Mouse (Mus musculus) MEL (cell line): ENCODE data around the gene Nccrp1. TPM values are rescaled to one million over a fixed set of nuclear protein-coding genes. Genes with fewer than 3 reads are reported as not detected.

Experiments
- DNase-seq: peaks from one replicate; pipeline ENCODE4 v3.0.0; 2011; ENCODE audit warnings: low read depth, low spot score
- H3K27ac ChIP-seq: 2 replicates; pipeline ENCODE4 v1.5.1; 2012; ENCODE audit warnings: low read depth, mild to moderate bottlenecking, control low read depth, low read length, moderate library complexity; ENCODE audit not compliant: control insufficient read depth
- H3K27me3 ChIP-seq, 2 experiments: fragments of 150-350 bp in 1 of 2; sonication (generic) in 1 of 2; 2 replicates each; pipeline ENCODE4 v1.6.1; 2012; ENCODE audit warnings: low read length in 2 of 2, mild to moderate bottlenecking in 2 of 2, improper control_type of control experiment in 1 of 2, moderate library complexity in 1 of 2; ENCODE audit not compliant: insufficient read depth in 2 of 2, control insufficient read depth in 1 of 2
- H3K36me3 ChIP-seq, 2 experiments: 2 replicates each; pipeline ENCODE4 v1.6.1; 2012 to 2014; ENCODE audit warnings: low read length in 2 of 2, improper control_type of control experiment in 1 of 2, inconsistent platforms in 1 of 2, mild to moderate bottlenecking in 1 of 2; ENCODE audit not compliant: insufficient read depth in 2 of 2, control insufficient read depth in 1 of 2
- H3K4me1 ChIP-seq, 2 experiments: fragments of 150-350 bp in 1 of 2; sonication (generic) in 1 of 2; 2 replicates each; pipeline ENCODE4 v1.6.1; 2012; ENCODE audit warnings: low read length in 2 of 2, improper control_type of control experiment in 1 of 2, mild to moderate bottlenecking in 1 of 2; ENCODE audit not compliant: insufficient read depth in 2 of 2, control insufficient read depth in 1 of 2
- H3K4me3 ChIP-seq, 2 experiments: fragments of 150-350 bp in 1 of 2; sonication (generic) in 1 of 2; 2 replicates each; pipeline ENCODE4 v1.5.1; 2012; ENCODE audit warnings: low read depth in 2 of 2, low read length in 2 of 2, mild to moderate bottlenecking in 2 of 2, moderate library complexity in 2 of 2, control low read depth in 1 of 2, improper control_type of control experiment in 1 of 2; ENCODE audit not compliant: control insufficient read depth in 1 of 2, insufficient read depth in 1 of 2
- H3K79me2 ChIP-seq: 2 replicates; pipeline ENCODE4 v1.6.1; 2012; ENCODE audit warnings: mild to moderate bottlenecking, low read length, moderate library complexity; ENCODE audit not compliant: control insufficient read depth, poor library complexity, insufficient read depth
- H3K9ac ChIP-seq: 2 replicates; pipeline ENCODE4 v1.6.1; 2012; ENCODE audit warnings: low read depth, mild to moderate bottlenecking, control low read depth, low read length, moderate library complexity; ENCODE audit not compliant: control insufficient read depth, poor library complexity, severe bottlenecking
- H3K9me3 ChIP-seq: fragments of 150-350 bp; sonication (generic); replicated peaks from 2 replicates; pipeline ENCODE4 v1.6.1; 2012; ENCODE audit warnings: mild to moderate bottlenecking, low read length, improper control_type of control experiment, moderate library complexity; ENCODE audit not compliant: insufficient read depth
- BHLHE40 ChIP-seq: IDR thresholded peaks from 2 replicates; pipeline ENCODE4 v1.6.1; 2012; ENCODE audit warnings: low read depth, mild to moderate bottlenecking, inconsistent platforms, low read length, improper control_type of control experiment, borderline replicate concordance
- CHD1 ChIP-seq: IDR thresholded peaks from 2 replicates; pipeline ENCODE4 v1.6.1; 2012; ENCODE audit warnings: low read depth, mild to moderate bottlenecking, inconsistent platforms, low read length, improper control_type of control experiment
- CTCF ChIP-seq, 3 experiments: IDR thresholded peaks in 2 of 3; conservative IDR thresholded peaks in 1 of 3; 2 replicates each; pipeline ENCODE4 v1.5.1; 2011 to 2012; ENCODE audit warnings: low read length in 3 of 3, low read depth in 2 of 3, mild to moderate bottlenecking in 2 of 3, improper control_type of control experiment in 1 of 3, inconsistent platforms in 1 of 3, mixed read lengths in 1 of 3, moderate library complexity in 1 of 3; ENCODE audit not compliant: control insufficient read depth in 1 of 3, insufficient read depth in 1 of 3, poor library complexity in 1 of 3, severe bottlenecking in 1 of 3
- GATA1 ChIP-seq: IDR thresholded peaks from 2 replicates; pipeline ENCODE4 v1.6.1; 2011; ENCODE audit warnings: low read depth, low read length, improper control_type of control experiment
- MAFK ChIP-seq: IDR thresholded peaks from 2 replicates; pipeline ENCODE4 v1.6.1; 2011; ENCODE audit warnings: low read depth, mild to moderate bottlenecking, low read length, improper control_type of control experiment, borderline replicate concordance
- MXI1 ChIP-seq: IDR thresholded peaks from 2 replicates; pipeline ENCODE4 v1.6.1; 2011; ENCODE audit warnings: mild to moderate bottlenecking, low read depth, low read length, improper control_type of control experiment
- NELFE ChIP-seq: IDR thresholded peaks from 2 replicates; pipeline ENCODE4 v1.6.1; 2011; ENCODE audit warnings: low read depth, low read length, improper control_type of control experiment
- NRF1 ChIP-seq: IDR thresholded peaks from 2 replicates; pipeline ENCODE4 v1.6.1; 2014; ENCODE audit warnings: low read depth, mild to moderate bottlenecking, inconsistent platforms, low read length, improper control_type of control experiment, moderate library complexity; ENCODE audit not compliant: poor library complexity, insufficient read depth, severe bottlenecking
- POLR2AphosphoS2 ChIP-seq: IDR thresholded peaks from 2 replicates; pipeline ENCODE4 v1.6.1; 2011; ENCODE audit warnings: low read length, improper control_type of control experiment
- POLR2AphosphoS5 ChIP-seq: IDR thresholded peaks from 2 replicates; pipeline ENCODE4 v1.6.1; 2012; ENCODE audit warnings: low read depth, borderline replicate concordance, mild to moderate bottlenecking, inconsistent platforms, low read length, moderate library complexity, mixed read lengths
- RAD21 ChIP-seq: IDR thresholded peaks from 2 replicates; pipeline ENCODE4 v1.6.1; 2011; ENCODE audit warnings: mild to moderate bottlenecking, low read depth, low read length, improper control_type of control experiment
- RCOR1 ChIP-seq: IDR thresholded peaks from 2 replicates; pipeline ENCODE4 v1.6.1; 2012; ENCODE audit warnings: low read depth, mild to moderate bottlenecking, inconsistent platforms, low read length, improper control_type of control experiment
- SMC3 ChIP-seq: IDR thresholded peaks from 2 replicates; pipeline ENCODE4 v1.6.1; 2011; ENCODE audit warnings: low read depth, low read length, improper control_type of control experiment
- TAL1 ChIP-seq: IDR thresholded peaks from 2 replicates; pipeline ENCODE4 v1.6.1; 2012; ENCODE audit warnings: mild to moderate bottlenecking, inconsistent platforms, low read length, moderate library complexity, mixed read lengths
- UBTF ChIP-seq: IDR thresholded peaks from 2 replicates; pipeline ENCODE4 v1.6.1; 2012; ENCODE audit warnings: low read depth, mild to moderate bottlenecking, inconsistent platforms, low read length, improper control_type of control experiment, moderate library complexity, borderline replicate concordance; ENCODE audit not compliant: insufficient read depth
- ZC3H11A ChIP-seq: IDR thresholded peaks from 2 replicates; pipeline ENCODE4 v1.6.1; 2012; ENCODE audit warnings: low read depth, mild to moderate bottlenecking, inconsistent platforms, low read length, improper control_type of control experiment
- ZMIZ1 ChIP-seq: IDR thresholded peaks from 2 replicates; pipeline ENCODE4 v1.6.1; 2012; ENCODE audit warnings: low read depth, mild to moderate bottlenecking, inconsistent platforms, low read length, improper control_type of control experiment, moderate library complexity
- polyA plus RNA-seq, 2 experiments: library from polyadenylated mRNA; stranded (reverse) in 1 of 2; unstranded in 1 of 2; fragments of >175 nt in 1 of 2; fragments of >200 nt in 1 of 2; gene quantifications; 2 replicates each; pipeline versions ENCODE4 v1.2.1 to v1.2.4; 2012; ENCODE audit warnings: low replicate concordance in 2 of 2, low read depth in 1 of 2; ENCODE audit not compliant: insufficient read length in 2 of 2, insufficient read depth in 1 of 2, missing spikeins in 1 of 2
- total RNA-seq: library from RNA; depleted of rRNA; stranded (reverse); fragments of 300-350 nt; gene quantifications from 2 replicates; pipeline ENCODE4 v1.2.3, GENCODE M21; 2012

Nccrp1 gene
- total and polyA plus RNA-seq, 3 experiments: not detected

DNA sequence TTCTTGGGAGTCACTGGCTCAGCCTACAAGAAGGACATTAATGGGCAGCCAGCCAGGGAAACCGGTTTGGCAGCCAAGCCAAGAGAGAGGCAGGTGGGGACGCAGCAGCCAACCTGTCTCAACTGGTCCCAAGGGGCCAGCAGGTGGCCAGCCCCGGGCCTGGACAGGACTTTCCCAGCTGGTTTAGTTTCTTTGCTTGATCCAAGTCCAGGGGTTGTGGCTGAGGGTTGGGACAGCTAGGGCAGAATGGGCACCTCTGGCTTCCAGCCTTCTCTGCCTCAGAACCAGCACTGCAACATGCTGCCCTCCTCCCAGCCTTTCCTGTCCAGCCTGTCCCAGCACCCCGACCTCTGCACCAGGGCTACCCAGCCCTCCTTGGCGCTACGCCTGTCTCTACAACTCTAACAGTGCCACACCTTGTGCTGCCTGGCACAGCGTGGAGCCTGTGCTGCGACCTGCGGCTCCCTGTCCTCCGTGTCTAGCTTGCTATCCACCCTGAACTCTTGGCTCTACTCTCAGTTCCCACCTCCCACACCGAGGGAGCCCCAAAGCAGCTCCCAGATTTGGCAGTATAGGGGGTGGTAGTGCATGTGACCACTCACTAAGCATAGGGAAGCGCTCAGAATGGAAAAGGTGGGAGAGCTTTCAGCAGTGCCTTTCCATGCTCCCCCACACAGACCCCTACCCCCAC lies 23.4 kb upstream of the Nccrp1 start:
- Histone ChIP-seq H3K4me1 (peaks cover 0 to 3% of the 10 kb centered on the region in 2 experiments; a peak in 1 of 4 replicates), H3K9ac (no peak overlapping the region)

DNA sequence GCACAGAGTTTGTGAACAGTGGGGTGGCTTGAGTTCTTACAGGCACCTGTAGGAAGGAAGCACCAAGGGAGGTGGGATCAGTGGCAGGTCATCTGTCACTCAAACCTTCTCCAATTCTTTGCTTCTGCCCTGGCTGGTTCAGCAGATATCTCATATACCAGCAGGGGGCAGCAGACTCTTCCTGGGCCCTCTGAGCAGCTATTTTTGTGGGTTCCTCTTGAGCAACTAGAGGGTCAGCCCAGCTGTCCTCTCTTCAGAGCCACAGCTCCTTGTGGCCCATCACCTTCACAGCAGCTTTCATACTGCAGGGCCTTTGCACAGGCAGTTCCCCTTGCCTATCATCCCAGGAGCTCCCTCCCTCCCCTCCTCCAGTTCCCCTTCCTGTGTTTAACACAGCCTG lies 21.2 kb upstream of the Nccrp1 start:
- TF ChIP-seq CTCF (IDR thresholded peaks at IDR 0.05 in 2 of 3, conservative IDR thresholded peaks at IDR 0.05 in 1 of 3; ENCODE audit: control insufficient read depth in 1 of 3, insufficient read depth in 1 of 3, low read depth in 2 of 3, low read length in 3 of 3, poor library complexity in 1 of 3, severe bottlenecking in 1 of 3) (peak; percentile 79 to 85 (median 83)), GATA1 (no peak), SMC3 (peak; percentile 77), MXI1 (no peak), BHLHE40 (no peak), TAL1 (no peak), RAD21 (peak; percentile 48), ZC3H11A (peak; percentile 52), RCOR1 (no peak), NELFE (no peak)
- Histone ChIP-seq H3K36me3 (no peaks in the 10 kb centered on the region; a peak in 1 of 4 replicates), H3K27me3 (no peaks in the 10 kb centered on the region), H3K9ac (no peak overlapping the region), H3K4me3 (no peak overlapping the region), H3K9me3 (no peaks in the 10 kb centered on the region), H3K4me1 (peaks cover 0 to 3% of the 10 kb centered on the region in 2 experiments; a peak in 1 of 4 replicates), H3K27ac (no peak overlapping the region), H3K79me2 (no peaks in the 10 kb centered on the region)
- DNase-seq: peak; percentile 65

More for the DNA sequence above, 23.4 kb upstream of the Nccrp1 start:
- no peak for DNase-seq
- no peak overlapping the region for H3K27ac ChIP-seq
- TF ChIP-seq NRF1: no peak
- no peak for TF ChIP-seq MAFK
- no peak for TF ChIP-seq RCOR1
- TF ChIP-seq UBTF: no peak
- no peak for TF ChIP-seq ZMIZ1
- no peak for TF ChIP-seq POLR2AphosphoS5
- TF ChIP-seq POLR2AphosphoS2: no peak
- TF ChIP-seq CTCF (IDR thresholded peaks at IDR 0.05 in 2 of 3, conservative IDR thresholded peaks at IDR 0.05 in 1 of 3; ENCODE audit: control insufficient read depth in 1 of 3, insufficient read depth in 1 of 3, low read depth in 2 of 3, low read length in 3 of 3, poor library complexity in 1 of 3, severe bottlenecking in 1 of 3): no peak
- no peak for TF ChIP-seq MXI1
- no peak for TF ChIP-seq CHD1
- TF ChIP-seq, all 39 proteins: peak for 0
- Histone ChIP-seq H3K9me3 (no peaks in the 10 kb centered on the region), H3K27me3 (no peaks in the 10 kb centered on the region), H3K36me3 (no peaks in the 10 kb centered on the region; a peak in 1 of 4 replicates), H3K79me2 (no peaks in the 10 kb centered on the region), H3K4me3 (no peak overlapping the region)
